Mouse (Mus musculus): ENCODE measurements at regions not wholly inside any gene's neighbourhood (a gene's known extent, or its start where the extent isn't known, plus 50 kb on each side); places are given as distances from the start of the nearest gene placed in this dataset.

DNA sequence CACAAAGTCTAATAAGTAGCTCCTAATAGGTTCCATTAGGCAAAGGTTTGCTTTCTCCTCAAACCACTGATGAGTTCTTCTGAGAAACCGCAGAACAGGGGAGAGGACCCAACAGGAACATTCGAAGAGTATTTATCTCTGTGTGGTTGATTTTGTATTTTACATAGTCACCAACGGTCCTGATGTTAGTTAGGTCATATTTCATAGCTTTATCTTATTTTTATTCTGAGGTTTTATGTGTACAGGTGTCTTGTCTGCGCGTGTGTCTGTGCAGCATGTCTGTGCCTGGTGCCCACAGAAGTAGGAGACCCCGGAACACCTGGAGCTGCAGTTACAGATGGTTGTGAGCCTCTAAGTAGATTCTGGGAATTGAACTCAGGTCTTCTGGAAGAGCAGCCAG is 68.9 kb downstream of the Cd24a start:
- TF ChIP-seq CTCF (IDR thresholded peaks at IDR 0.05; ENCODE audit: control insufficient read depth, insufficient read depth, low read length), result no peak
- no peak for TF ChIP-seq POLR2A (IDR thresholded peaks at IDR 0.05; ENCODE audit: borderline replicate concordance, control insufficient read depth, low read depth, low read length)

All from bone marrow, adult 2 months (tissue).